Mouse (Mus musculus) heart, adult 8-10 months (tissue): ENCODE results near the gene Hist3h2a. TPM values are rescaled to one million over a fixed set of nuclear protein-coding genes. Genes with fewer than 3 reads are reported as not detected.
A peak's percentile ranks its signal among the peaks of the same experiment; 100 is the strongest.

Experiments used
- DNase-seq: peaks from one replicate; pipeline ENCODE4 v3.0.0; 2022; ENCODE audit warnings: low spot score
- microRNA-seq: library from miRNA; unstranded; fragments of <30 nt; microRNA quantifications from one replicate; pipeline ENCODE4 v1.2.0, GENCODE M21; 2022
- total RNA-seq, 4 experiments: library from RNA; stranded (reverse); gene quantifications; 2 replicates each; pipeline ENCODE4 v1.2.4; 2022

The Hist3h2a gene
- total RNA-seq, 4 experiments from 2014 or later = 10.5 to 17.8 (median 16.0) TPM

DNA sequence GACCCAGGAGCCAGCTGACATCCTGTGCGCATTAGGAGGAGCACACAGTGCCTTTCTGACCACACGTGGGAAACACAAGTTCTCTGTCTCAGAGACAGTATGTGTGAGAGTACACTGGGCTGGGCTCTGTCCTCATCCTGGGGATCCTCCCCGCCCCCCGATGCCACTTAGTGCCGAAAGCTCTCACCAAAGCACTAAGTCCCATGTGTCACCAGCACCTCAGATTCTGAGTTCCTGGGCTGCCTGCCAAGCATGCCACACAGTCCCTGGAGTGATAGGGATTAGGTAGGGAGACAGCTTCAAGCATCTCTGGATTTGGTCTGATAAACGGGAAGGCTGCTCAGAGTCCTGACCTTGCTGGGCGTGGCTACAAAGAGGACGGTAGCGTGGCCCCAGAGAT, 36.3 kb downstream of the Hist3h2a start:
- DNase-seq = no peak

DNA sequence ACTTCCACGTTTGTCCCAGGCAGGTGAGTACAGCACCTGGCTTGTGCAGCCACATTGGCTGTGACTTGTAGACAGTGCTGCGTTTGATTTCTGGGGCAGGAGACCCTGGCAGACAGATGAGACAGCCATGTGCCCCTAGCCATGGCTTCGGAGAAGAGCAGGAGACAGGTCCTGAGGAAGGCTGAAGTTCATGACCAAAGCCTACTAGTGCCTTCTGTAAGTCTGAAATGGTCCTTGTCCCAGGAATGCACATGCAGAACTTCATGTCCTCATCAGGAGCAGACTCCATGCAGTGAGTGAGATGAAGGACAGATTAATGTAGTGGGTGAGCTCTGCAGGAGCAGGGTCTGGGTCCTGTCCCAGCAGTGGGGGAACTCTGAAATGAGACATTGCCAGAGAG, 37.4 kb downstream of the Hist3h2a start:
- no peak for DNase-seq

- no peak for DNase-seq
Observed at GRCm38 (mm10) chr11:58993091-58993670, 38.7 kb downstream of the Hist3h2a start.

GRCm38 (mm10) chr11:58994337-58994826, 39.9 kb downstream of the Hist3h2a start:
- no peak for DNase-seq

DNA sequence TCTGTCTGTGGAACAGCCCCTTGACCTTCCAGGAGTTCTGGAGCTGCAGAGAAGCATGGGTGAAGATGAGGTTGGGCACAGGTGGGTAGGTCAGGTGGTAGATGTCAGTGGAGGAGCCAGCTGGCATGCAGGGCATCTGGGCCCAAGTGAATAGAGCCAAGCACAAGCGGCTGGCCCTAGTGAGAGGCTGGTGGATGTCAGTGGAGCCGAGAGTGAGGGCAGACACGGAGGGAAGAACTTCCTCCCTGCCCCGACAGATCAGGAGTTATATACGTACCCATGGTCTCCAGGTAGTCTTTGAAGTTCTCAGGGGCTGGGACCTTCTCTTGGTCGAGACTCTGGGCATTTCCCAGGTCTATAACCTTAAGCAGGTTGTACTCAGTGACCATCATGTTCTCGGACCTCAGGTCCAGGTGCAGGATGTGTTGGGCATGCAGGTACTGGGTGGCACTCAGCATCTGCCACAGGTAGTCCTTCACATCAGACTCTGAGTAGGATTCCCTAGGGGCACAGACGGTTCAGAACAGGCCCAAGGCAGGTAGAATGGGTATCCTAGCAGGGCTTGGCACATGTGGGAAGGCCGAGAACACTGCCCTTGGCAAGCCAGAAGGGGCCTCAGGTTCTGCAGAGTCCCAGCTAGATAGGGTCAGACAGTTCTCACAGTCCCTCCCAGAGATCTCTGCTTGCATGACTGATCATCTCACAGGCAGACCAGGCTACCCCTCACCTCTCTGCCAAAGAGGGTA, 40.7 kb downstream of the Hist3h2a start:
- DNase-seq = no peak

GRCm38 (mm10) chr11:58995807-58996370, 41.4 kb downstream of the Hist3h2a start:
- DNase-seq = no peak

DNA sequence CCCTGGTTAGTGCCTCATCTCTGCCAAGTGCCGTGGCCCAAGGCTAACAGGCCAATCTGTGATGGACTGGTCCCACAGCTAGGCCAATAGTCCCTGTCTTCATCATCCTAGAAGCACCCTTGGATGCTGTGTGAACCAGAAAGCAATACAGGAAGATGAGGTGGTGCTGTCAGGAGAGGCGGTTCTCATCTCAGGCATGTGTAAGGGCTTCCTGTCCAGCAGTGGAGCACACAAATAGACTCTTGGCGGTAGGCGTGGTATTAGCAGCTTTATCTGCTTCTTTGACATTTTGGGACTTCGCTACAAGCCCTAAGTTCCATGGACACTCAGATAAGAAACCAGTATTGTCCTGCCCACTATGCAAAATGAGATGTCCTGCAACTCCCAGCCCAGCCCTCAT, 43.1 kb downstream of the Hist3h2a start:
- no peak for DNase-seq

DNA sequence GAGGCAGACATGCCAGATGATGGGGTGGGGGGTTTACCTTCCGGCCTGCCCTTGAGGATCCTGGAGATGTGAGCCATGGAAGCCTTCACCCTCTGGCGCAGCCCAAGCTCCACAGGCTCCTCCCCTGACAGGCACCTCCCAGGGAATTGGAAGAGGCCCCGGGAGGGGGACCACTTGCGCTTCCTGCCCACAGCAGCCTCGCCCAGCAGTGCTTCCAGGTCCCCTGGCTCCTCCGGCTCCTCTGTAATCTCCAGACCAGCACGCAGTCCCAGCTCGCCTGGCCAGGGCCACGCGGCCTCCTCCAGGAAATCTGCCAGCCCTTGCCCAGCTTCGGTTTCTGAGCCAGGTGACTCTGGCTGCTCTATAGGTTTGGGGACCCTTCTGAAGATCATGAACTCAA, 44.7 kb downstream of the Hist3h2a start:
- DNase-seq = peak; percentile 73

DNA sequence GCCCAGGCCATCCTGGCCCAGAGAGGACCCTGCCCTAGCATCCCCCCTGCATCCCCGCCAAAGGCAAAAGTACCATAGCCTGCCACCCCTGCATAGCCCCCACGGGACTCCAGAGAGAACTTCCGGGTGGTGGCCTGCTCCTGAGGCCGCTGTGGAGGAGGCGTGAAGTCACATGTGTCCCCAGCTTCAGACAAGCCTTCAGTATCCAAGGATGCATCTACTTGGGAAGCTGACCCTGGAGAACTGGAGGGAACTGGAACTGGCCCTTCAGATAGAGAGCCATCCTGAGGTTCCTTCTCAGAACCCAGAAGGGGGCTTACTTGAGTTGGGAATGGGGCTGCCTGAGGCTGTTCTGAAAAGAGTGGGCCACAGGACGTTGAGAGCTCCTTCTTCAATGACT, 45.3 kb downstream of the Hist3h2a start:
- no peak for DNase-seq

- DNase-seq = no peak
Observed at GRCm38 (mm10) chr11:59000635-59001034, 46.1 kb downstream of the Hist3h2a start.

GRCm38 (mm10) chr11:59002327-59003079, 48.0 kb downstream of the Hist3h2a start:
- no peak for DNase-seq

Small RNA genes within 50 kb of the gene (microRNA-seq; reads per million reads assigned to microRNA genes)
- not detected for gene Gm44313

Other genes with a start within 250 kb of the Hist3h2a start
- gene Olfr318, start 230.7 kb upstream of the Hist3h2a start, total RNA-seq = not detected
- gene Olfr317, start 215.5 kb upstream of the Hist3h2a start, total RNA-seq = not detected
- not detected for gene Olfr316, start 202.0 kb upstream of the Hist3h2a start, total RNA-seq
- not detected for gene Olfr315, start 181.5 kb upstream of the Hist3h2a start, total RNA-seq
- not detected for gene Olfr314, start 171.7 kb upstream of the Hist3h2a start, total RNA-seq
- gene Fam183b, start 152.7 kb upstream of the Hist3h2a start, total RNA-seq = under 1 TPM in 2 of 4 experiments, not detected in 2; 0.52 to 0.69 TPM
- not detected for gene Olfr313, start 139.7 kb upstream of the Hist3h2a start, total RNA-seq
- gene Olfr312, start 125.4 kb upstream of the Hist3h2a start, total RNA-seq = not detected
- not detected for gene Olfr311, start 115.4 kb upstream of the Hist3h2a start, total RNA-seq
- 1 to 10 TPM; 1.1 to 2.5 (median 1.6) TPM for gene Gm12258, start 107.5 kb upstream of the Hist3h2a start, total RNA-seq
- 1 to 10 TPM; 1.6 to 3.1 (median 1.9) TPM for gene 2810021J22Rik, start 87.5 kb upstream of the Hist3h2a start, total RNA-seq
- gene Zfp39, start 50.5 kb upstream of the Hist3h2a start, total RNA-seq = 1 to 10 TPM; 3.0 to 4.5 (median 4.1) TPM
- gene Btnl10, start 36.8 kb upstream of the Hist3h2a start, total RNA-seq = under 1 TPM in 1 of 4 experiments, not detected in 3; 0.09 TPM
- gene Rnf187, start 15.8 kb upstream of the Hist3h2a start, total RNA-seq = 100 to 1,000 TPM; 165 to 184 (median 175) TPM
- 1 to 10 TPM in 3 of 4 experiments, not detected in 1; 1.3 to 1.4 (median 1.3) TPM for gene Hist3h2ba, start 5.8 kb upstream of the Hist3h2a start, total RNA-seq
- under 1 TPM in 3 of 4 experiments, not detected in 1; 0.06 to 0.20 (median 0.08) TPM for gene Trim17, start within 50 bp of the Hist3h2a start, total RNA-seq
- gene Trim11, start 23.4 kb downstream of the Hist3h2a start, total RNA-seq = 10 to 100 TPM; 14.7 to 18.9 (median 16.5) TPM
- gene Obscn, start 181.7 kb downstream of the Hist3h2a start, total RNA-seq = 1,000 to 10,000 TPM in 1 of 4 experiments, 100 to 1,000 TPM in 3; 788 to 1,002 (median 896) TPM
- gene Iba57, start 209.1 kb downstream of the Hist3h2a start, total RNA-seq = 10 to 100 TPM; 14.8 to 21.8 (median 19.4) TPM
- under 1 TPM; 0.62 to 0.82 (median 0.63) TPM for gene Gjc2, start 228.5 kb downstream of the Hist3h2a start, total RNA-seq
- gene Guk1, start 237.5 kb downstream of the Hist3h2a start, total RNA-seq = 100 to 1,000 TPM; 112 to 142 (median 128) TPM
- 100 to 1,000 TPM; 100 to 119 (median 114) TPM for gene Mrpl55, start 247.8 kb downstream of the Hist3h2a start, total RNA-seq